ENCODE assay signal across 8 mouse cellular contexts in the genomic region with DNA sequence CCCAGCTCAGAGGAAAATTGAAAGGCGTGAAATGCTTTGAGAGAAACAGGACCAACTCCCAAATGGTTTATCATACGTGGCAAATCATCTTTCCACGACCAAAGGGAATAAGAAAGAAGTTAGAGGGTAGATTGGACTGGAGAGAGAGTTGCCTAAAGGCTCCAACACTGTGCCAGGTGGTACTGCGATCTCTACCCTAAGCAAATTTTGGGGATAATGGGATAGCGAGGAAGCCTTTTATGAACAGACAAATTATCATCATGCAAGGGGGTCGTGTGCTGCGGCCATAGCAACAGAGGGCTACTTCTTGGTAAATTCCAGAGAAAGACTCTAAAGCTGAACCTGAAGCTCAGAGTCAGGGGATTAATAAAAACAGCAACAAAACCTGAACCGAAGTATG. TPM values are rescaled to one million over a fixed set of nuclear protein-coding genes. Genes with fewer than 3 reads are reported as not detected.
DNase-seq lines count a peak whose midpoint lies in the region; ATAC-seq and TF ChIP-seq lines count a peak whose summit lies in the region.

No protein-coding gene starts in this region.

- H3K4me2 ChIP-seq in kidney, embryonic 15.5 days = peak overlapping the region; percentile 100
- peak overlapping the region; percentile 100 for H3K4me2 ChIP-seq in embryonic facial prominence, embryonic 13.5 days
- peak overlapping the region; percentile 100 for H3K4me2 ChIP-seq in hindbrain, postnatal 0 days (ENCODE audit: low read depth, low read length)
- peak overlapping the region; percentile 97 for H3K4me2 ChIP-seq in midbrain, embryonic 14.5 days (ENCODE audit: low read length)

- no peak for TF ChIP-seq CTCF in hindbrain, postnatal 0 days (IDR thresholded peaks at IDR 0.05; ENCODE audit: low read depth)

- no peak for ATAC-seq in kidney, embryonic 15.5 days (replicated peaks; ENCODE audit: low FRiP score)
- ATAC-seq in embryonic facial prominence, embryonic 13.5 days (ENCODE audit: insufficient number of reproducible peaks, insufficient read depth, low FRiP score, low TSS enrichment, low read depth) = no peak
- no peak for ATAC-seq in hindbrain, postnatal 0 days
- no peak for ATAC-seq in midbrain, embryonic 14.5 days (ENCODE audit: low FRiP score, low TSS enrichment)

- H3K4me3 ChIP-seq in kidney, embryonic 15.5 days (replicated peaks) = peak overlapping the region; percentile 57
- H3K4me3 ChIP-seq in embryonic facial prominence, embryonic 13.5 days = peak overlapping the region; percentile 62
- peak overlapping the region; percentile 68 for H3K4me3 ChIP-seq in hindbrain, postnatal 0 days (ENCODE audit: low read length)
- H3K4me3 ChIP-seq in midbrain, embryonic 14.5 days (replicated peaks; ENCODE audit: low read depth, low read length) = peak overlapping the region; percentile 45

- H3K36me3 ChIP-seq in kidney, embryonic 15.5 days = no peaks in the 10 kb centered on the region
- no peaks in the 10 kb centered on the region for H3K36me3 ChIP-seq in embryonic facial prominence, embryonic 13.5 days
- H3K36me3 ChIP-seq in hindbrain, postnatal 0 days (ENCODE audit: insufficient read depth, low read length) = no peaks in the 10 kb centered on the region
- no peaks in the 10 kb centered on the region for H3K36me3 ChIP-seq in midbrain, embryonic 14.5 days (ENCODE audit: control insufficient read depth, insufficient read depth, low read length)

- 49% methylated on average over 8 of the region's 8 CpGs for WGBS in kidney, embryonic 15.5 days
- 29% methylated on average over 8 of the region's 8 CpGs for WGBS in embryonic facial prominence, embryonic 13.5 days
- WGBS in hindbrain, postnatal 0 days = 18% methylated on average over 8 of the region's 8 CpGs
- 13% methylated on average over 8 of the region's 8 CpGs for WGBS in midbrain, embryonic 14.5 days

- no peaks in the 10 kb centered on the region for H3K9me3 ChIP-seq in kidney, embryonic 15.5 days (replicated peaks)
- H3K9me3 ChIP-seq in embryonic facial prominence, embryonic 13.5 days = no peaks in the 10 kb centered on the region
- no peaks in the 10 kb centered on the region for H3K9me3 ChIP-seq in hindbrain, postnatal 0 days (ENCODE audit: low read length)
- no peaks in the 10 kb centered on the region for H3K9me3 ChIP-seq in midbrain, embryonic 14.5 days (ENCODE audit: control insufficient read depth, low read length)

- H3K9ac ChIP-seq in kidney, embryonic 15.5 days = no peak overlapping the region
- H3K9ac ChIP-seq in embryonic facial prominence, embryonic 13.5 days = no peak overlapping the region
- peak overlapping the region; percentile 57; the same call in 1 of the 2 replicates for H3K9ac ChIP-seq in hindbrain, postnatal 0 days (replicated peaks; ENCODE audit: low read length)
- no peak overlapping the region for H3K9ac ChIP-seq in midbrain, embryonic 14.5 days (replicated peaks; ENCODE audit: low read length)

- DNase-seq in kidney, postnatal 14 days = no peak
- no peak for DNase-seq in hindbrain, postnatal 0 days (ENCODE audit: low spot score)
- DNase-seq in midbrain, embryonic 14.5 days = peak; percentile 37
- no peak for DNase-seq in layer of hippocampus, adult 18-20 months (ENCODE audit: low spot score in 2 of 2)
- DNase-seq in layer of hippocampus, postnatal 10 days (ENCODE audit: low spot score in 2 of 2) = no peak
- no peak for DNase-seq in frontal cortex, postnatal 36 days (ENCODE audit: low spot score in 2 of 2)

- no peak overlapping the region for H3K27ac ChIP-seq in kidney, embryonic 15.5 days
- no peak overlapping the region for H3K27ac ChIP-seq in embryonic facial prominence, embryonic 13.5 days
- H3K27ac ChIP-seq in hindbrain, postnatal 0 days = no peak overlapping the region; the same call in 1 of the 2 replicates
- no peak overlapping the region for H3K27ac ChIP-seq in midbrain, embryonic 14.5 days (replicated peaks; ENCODE audit: low read depth, low read length)

- H3K27me3 ChIP-seq in kidney, embryonic 15.5 days = peaks cover 12% of the 10 kb centered on the region
- H3K27me3 ChIP-seq in embryonic facial prominence, embryonic 13.5 days = peaks cover 37% of the 10 kb centered on the region
- H3K27me3 ChIP-seq in hindbrain, postnatal 0 days (ENCODE audit: insufficient read depth, low read length) = no peaks in the 10 kb centered on the region
- H3K27me3 ChIP-seq in midbrain, embryonic 14.5 days (ENCODE audit: control insufficient read depth, insufficient read depth, low read length) = peaks cover 37% of the 10 kb centered on the region

- peaks cover 33% of the 10 kb centered on the region for H3K4me1 ChIP-seq in kidney, embryonic 15.5 days
- H3K4me1 ChIP-seq in embryonic facial prominence, embryonic 13.5 days = peaks cover 5% of the 10 kb centered on the region; the same call in 1 of the 2 replicates
- 0 out of 2 replicates have a peak, but pooled peaks cover 4% of the 10 kb centered on the region for H3K4me1 ChIP-seq in hindbrain, postnatal 0 days (ENCODE audit: insufficient read depth, low read length)
- 0 out of 2 replicates have a peak, but pooled peaks cover 8% of the 10 kb centered on the region for H3K4me1 ChIP-seq in midbrain, embryonic 14.5 days (ENCODE audit: control insufficient read depth, insufficient read depth, low read length)

RNA-seq across cellular contexts. Expression of a gene that starts 21.0 kb away (rescaled TPM):
- polyA plus RNA-seq in kidney, embryonic 15.5 days (2015; fragmentation: Nextera tagmentation; extraction: Ambion mirVana) = 1.0 and 1.7 TPM in 2 replicates
- 0.29 and 0.30 TPM in 2 replicates for polyA plus RNA-seq in embryonic facial prominence, embryonic 13.5 days (2015; fragmentation: Nextera tagmentation; extraction: Ambion mirVana)
- 69.6 and 94.8 TPM in 2 replicates for total RNA-seq in hindbrain, postnatal 0 days (2014; rRNA removed)
- polyA plus RNA-seq in hindbrain, postnatal 0 days (2015; fragmentation: Nextera tagmentation; extraction: Ambion mirVana) = 7.3 and 10.3 TPM in 2 replicates
- 0.82 and 0.93 TPM in 2 replicates for polyA plus RNA-seq in midbrain, embryonic 14.5 days (2014; fragmentation: Nextera tagmentation; extraction: Ambion mirVana)
- total RNA-seq in layer of hippocampus, adult 18-20 months (2021) = 10 to 100 TPM; 82.2 to 84.9 TPM
- total RNA-seq in layer of hippocampus, postnatal 10 days (2021) = 10 to 100 TPM; 76.6 to 77.1 TPM
